Mouse (Mus musculus): ENCODE data around the gene Bptf.

GRCm38 (mm10) chr11:107137593-107137992 is 5.7 kb upstream of the Bptf start:
- no peak for TF ChIP-seq GATA1 (IDR thresholded peaks at IDR 0.05; ENCODE audit: borderline replicate concordance, low read length)
- no peak for TF ChIP-seq FLI1 (IDR thresholded peaks at IDR 0.05; ENCODE audit: low read length)
